Mouse (Mus musculus) gastrocnemius, postnatal 25 days (tissue): ENCODE data around the gene Bcl10. TPM values are rescaled to one million over a fixed set of nuclear protein-coding genes. Genes with fewer than 3 reads are reported as not detected.
A peak's percentile ranks its signal among the peaks of the same experiment; 100 is the strongest.
"Not testable (repeated sequence)": the region's sequence is repeated elsewhere in the genome, so short reads cannot be mapped to it uniquely, and the experiment has no call there.

Source experiments
- DNase-seq: peaks from one replicate; pipeline ENCODE4 v3.0.0; 2022
- long read RNA-seq, 2 experiments: library from polyadenylated mRNA; stranded (forward); transcript quantifications; one replicate each; pipeline ENCODE4 v2.0.0; 2021
- total RNA-seq, 2 experiments: library from RNA; stranded (reverse); gene quantifications; 1 replicate in 1 of 2; 2 replicates in 1 of 2; pipeline ENCODE4 v1.2.3; 2021

Gene Bcl10
- total RNA-seq = 1 to 10 TPM; 9.1 to 9.2 TPM
- long read RNA-seq, experiment 1, transcript Bcl10-201 (3 exons, 1,949 nt) = major isoform, 12 of 15 reads
- long read RNA-seq, experiment 1, partial matches to known transcripts = 3 of 15 reads
- long read RNA-seq, experiment 1, other reads (novel, unspliced or antisense) = 0 of 15 reads
- long read RNA-seq, experiment 2, transcript Bcl10-201 (3 exons, 1,949 nt) = major isoform, 11 of 13 reads
- long read RNA-seq, experiment 2, partial matches to known transcripts = 0 of 13 reads
- long read RNA-seq, experiment 2, other reads (novel, unspliced or antisense) = 2 of 13 reads

- no peak for DNase-seq
Measured at GRCm38 (mm10) chr3:145922019-145922854, at the start of gene Bcl10. Gene Bcl10 (plus strand): TSS chr3:145922804.

- no peak for DNase-seq
Measured at GRCm38 (mm10) chr3:145873271-145873670, 49.3 kb upstream of the Bcl10 start.

DNA sequence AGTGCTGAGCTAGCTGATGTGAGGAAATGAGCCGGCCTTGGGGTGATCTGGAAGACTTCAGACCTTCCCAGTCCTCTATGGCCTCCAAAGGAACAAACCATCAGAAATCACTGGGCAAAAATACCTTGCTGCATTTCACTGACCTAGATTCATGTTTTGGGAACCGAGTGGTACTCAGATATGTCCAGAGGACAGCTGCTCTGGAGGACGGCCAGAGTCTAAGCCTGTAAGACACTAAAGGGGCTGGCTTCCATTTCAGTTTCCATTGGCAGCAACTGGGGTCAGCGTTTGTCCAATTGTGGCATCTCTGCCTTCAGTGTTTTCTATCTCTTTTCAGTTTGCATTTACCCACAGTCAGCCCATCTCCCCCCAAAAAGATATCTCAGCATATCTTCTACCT is 48.5 kb upstream of the Bcl10 start:
- DNase-seq = peak; percentile 67

GRCm38 (mm10) chr3:145876120-145876519 is 46.5 kb upstream of the Bcl10 start:
- DNase-seq = no peak

DNA sequence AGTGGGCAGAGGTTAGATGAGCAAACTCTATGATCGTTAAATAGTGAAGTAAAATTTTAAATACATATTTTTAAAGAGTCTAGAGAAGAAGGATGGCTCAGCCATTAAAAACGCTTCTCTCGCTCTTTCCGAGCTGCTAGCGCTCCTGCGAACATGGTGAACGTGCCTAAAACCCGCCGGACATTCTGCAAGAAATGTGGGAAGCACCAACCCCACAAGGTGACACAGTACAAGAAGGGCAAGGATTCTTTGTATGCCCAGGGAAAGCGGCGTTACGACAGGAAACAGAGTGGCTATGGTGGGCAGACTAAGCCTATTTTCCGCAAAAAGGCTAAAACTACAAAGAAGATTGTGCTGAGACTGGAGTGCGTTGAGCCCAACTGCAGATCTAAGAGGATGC is 43.7 kb upstream of the Bcl10 start:
- DNase-seq = not testable (repeated sequence)

DNA sequence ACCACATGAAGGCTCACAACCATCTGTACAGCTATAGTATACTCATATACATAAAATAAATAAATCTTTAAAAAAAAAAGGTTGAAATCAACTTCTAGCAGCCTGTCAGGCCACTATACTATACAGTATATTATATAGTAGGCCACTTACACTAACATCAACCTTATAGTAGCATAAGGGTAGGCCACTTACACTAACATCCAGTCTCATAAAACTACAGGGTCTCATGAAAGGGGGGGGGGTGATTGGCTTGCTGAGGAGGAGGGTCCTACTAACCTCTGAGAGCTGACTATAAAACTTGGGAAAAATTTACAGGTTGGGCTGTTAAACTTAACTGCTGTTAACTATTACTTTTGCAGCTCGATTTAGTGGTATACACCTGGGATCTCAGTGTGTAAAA is 42.3 kb upstream of the Bcl10 start:
- DNase-seq = no peak

DNA sequence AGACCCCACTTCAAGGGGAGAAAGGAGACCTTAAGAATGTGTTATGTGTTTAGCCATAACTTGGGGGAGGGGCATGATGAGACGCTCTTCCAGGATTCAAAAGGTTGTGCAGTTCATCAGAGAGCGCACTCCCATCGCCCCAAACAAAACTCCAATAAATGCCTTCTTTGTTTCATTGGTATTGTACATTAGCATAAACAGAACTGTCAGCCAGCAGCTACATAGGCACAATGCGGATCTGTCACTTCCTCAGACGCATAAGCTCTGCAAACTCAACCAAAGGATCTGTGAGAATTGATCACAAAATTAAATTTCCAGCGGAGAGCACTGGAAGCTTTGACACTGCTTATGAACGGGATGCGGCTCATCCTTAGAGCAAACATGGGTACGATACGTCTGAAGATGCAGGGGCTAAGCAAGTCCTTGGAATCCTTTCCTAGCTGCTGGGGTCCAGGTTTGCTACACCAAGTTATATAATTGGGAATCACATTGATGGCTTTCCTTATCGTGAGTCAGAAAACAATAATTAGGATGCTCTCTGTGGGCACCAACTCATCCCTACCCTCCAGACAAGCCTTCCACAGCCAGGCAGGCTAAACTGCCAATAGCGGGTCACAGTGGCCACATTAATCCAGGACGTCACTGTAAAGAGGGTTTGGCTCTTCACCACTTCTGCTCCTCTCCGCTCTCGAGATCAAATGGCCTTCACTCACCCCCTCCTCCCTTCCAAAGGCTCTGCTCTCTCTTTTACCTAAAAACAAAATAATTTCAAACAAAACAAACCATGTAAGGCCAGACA is 40.3 kb upstream of the Bcl10 start:
- DNase-seq = no peak

GRCm38 (mm10) chr3:145883233-145883632 is 39.4 kb upstream of the Bcl10 start:
- no peak for DNase-seq

GRCm38 (mm10) chr3:145885376-145885775 is 37.2 kb upstream of the Bcl10 start:
- peak; percentile 36 for DNase-seq

DNA sequence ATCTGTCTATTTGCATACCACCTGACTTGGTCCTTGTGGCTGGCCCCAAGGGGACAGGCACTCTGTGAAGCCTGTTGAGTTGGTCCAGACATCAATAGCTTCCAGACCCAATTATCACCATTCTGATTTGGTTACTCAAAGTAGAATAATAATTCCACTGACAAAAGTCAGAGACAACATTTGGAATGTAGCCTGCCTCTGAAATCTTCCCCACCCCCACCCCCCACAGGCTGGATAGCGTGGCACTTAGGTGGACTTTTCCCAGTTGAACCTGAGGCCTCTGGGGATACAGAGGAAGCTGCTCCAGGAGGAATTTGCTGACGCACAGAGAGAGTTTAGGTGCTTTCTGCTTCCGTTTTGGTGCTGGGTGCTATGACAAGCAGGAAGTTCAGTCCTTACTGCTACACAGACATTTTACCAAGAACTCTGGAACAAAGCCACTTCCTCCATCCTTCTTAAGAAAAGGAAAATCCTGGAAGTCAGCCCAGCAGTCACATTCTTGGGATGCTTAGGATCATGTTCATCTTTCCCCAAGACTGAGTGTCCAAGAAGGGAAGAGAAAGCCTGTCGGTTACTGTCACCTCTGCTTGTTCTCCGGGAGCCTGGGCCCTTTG is 36.6 kb upstream of the Bcl10 start:
- no peak for DNase-seq

DNA sequence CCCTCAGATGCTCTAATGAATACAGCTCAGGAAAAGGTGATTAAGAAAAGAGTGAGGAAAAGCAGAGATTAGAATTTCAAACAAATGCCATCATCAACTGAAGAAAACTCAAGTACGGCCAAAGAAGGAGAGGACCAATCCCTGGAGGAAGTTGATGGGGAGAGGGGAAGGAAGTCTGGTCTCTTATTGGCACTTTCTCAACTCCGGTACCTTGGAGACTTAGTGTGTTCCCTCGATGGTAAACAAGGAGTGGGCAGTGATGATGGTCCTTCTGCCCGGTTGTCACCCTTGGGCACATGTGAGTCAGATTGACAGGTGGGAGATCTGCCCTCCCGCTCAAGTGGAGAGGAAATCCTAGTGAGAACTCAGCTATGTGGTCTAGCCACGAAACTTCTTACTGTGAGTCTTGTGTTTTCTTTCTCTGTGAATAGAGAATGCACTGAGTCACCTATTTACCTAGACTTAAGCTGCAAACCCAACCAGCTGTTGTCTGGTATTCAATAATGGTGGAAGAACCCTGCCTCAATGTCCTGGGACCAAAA is 35.1 kb upstream of the Bcl10 start:
- no peak for DNase-seq

- no peak for DNase-seq
Measured at GRCm38 (mm10) chr3:145890346-145891132, 32.1 kb upstream of the Bcl10 start.

DNA sequence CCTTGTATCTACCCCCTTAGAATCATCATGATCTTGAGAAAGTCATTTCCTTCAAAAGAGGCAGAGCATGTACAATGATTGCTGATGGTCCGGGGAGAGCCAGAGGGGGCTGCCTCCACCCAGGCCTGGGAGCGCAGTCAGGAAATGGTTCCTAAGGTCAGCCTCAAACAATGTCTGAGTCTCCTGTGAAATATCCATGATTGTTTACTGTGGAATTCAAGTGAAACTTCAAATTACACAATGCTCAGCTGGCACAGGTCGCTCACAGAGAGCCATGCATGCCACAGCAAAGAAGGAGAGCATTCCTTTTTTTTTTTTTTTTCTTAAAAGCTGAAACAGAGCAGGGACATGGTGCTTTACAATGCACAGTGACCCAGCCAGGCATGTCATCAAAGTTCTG is 30.2 kb upstream of the Bcl10 start:
- DNase-seq = no peak

DNA sequence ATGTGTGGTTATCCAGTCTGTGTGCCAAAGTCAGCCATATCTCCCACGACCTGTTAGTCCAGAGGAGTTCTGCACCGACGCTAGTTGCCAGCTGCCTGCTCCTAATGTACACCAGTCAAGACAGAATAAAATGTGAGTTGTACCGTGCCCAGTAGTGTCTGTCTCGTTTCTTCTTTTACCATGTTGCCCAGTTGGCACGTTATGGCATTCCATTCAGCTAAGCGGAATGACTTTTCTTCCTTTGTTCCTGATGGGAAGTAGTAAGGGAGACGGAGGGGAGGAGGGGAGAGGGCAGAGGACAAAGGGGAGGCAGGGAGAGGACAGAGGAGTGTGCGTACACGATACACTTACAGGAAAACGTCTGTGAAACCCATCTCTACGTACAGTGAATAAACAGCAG is 28.5 kb upstream of the Bcl10 start:
- DNase-seq = no peak

DNA sequence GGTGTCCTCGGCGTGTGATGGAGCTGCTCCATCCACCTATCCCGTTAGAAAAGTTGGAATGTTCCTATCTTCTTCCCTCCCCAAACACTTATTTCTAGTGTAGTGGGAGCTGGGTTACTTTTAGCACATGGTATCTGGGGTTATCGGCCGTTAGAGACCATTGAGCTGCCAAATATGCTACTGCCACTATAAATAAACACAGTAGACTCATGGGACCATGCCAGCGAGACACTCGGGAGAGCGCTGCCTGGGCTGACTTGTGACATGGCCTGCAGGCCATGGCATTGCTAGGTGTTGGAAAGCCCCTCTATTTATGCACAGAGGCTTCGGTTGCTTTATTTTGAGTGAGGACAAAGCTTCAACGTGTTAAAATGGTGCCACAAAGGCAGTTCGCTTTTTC is 24.9 kb upstream of the Bcl10 start:
- peak; percentile 69 for DNase-seq

- DNase-seq = peak; percentile 78
Measured at GRCm38 (mm10) chr3:145899832-145900231, 22.8 kb upstream of the Bcl10 start.

DNA sequence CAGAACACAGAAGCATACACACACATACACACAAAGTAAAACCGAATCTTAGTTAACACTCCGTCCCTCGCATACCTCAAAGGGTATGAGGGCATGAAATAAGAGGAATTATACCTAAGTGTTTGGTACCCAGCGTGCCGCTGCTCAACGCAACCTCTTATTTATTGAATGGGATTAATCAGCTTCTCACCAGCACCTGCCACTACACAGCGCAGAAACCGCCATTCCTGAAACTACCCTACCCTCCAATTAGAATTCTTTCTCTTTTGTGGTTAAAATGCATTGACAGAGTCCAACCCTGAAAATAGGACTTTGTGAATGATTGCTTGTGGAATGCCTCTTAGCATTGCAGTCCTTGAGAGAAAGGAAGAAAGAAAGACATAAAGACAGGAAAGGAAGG is 19.1 kb upstream of the Bcl10 start:
- no peak for DNase-seq

- DNase-seq = peak; percentile 16
Measured at GRCm38 (mm10) chr3:145904850-145905776, 17.5 kb upstream of the Bcl10 start.

GRCm38 (mm10) chr3:145906582-145906981 is 16.0 kb upstream of the Bcl10 start:
- no peak for DNase-seq

GRCm38 (mm10) chr3:145912512-145912911 is 10.1 kb upstream of the Bcl10 start:
- no peak for DNase-seq
